Mouse (Mus musculus): ENCODE measurements around the gene Knl1.
A peak's percentile ranks its signal among the peaks of the same experiment; 100 is the strongest.

Gene Knl1

DNA sequence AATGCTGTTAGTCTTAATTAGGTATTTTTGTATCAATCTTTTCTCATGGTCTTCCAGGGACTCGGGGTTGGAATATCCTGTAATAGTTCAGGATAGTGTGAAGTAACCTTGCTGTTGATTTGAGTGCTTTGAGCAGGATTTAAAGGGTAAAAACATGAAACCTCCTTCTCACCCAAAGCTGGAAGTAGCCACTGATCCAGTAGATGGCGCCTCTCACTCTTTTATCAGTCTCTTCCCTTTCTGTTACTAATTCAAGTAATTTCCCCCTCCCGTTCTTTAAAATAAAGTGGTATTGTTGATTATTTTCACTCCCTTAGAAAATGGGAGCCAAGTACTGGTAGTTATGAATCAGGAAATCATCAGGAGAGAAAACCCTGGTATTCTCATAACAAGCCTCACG, 6.0 kb upstream of the Knl1 start:
- no peak for DNase-seq

DNA sequence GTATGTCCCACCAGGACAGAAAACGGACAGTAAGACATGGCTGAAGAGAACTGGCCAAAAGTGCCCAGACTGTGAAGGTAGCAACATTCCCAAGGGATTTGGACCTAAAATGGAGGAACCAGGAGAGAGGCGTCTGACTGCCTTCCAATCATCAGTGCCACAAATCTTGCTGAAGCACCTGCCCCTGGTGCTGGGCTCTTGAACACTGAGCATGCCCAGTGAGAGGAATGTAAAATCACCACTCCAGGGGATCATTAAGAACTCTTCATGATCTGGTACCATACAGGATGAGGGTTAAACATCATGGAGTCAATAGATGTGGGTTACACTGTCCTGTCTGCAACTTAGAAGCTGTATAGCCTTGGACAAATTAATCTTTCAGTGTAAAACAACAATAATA, 1.8 kb upstream of the Knl1 start:
- DNase-seq: no peak

DNA sequence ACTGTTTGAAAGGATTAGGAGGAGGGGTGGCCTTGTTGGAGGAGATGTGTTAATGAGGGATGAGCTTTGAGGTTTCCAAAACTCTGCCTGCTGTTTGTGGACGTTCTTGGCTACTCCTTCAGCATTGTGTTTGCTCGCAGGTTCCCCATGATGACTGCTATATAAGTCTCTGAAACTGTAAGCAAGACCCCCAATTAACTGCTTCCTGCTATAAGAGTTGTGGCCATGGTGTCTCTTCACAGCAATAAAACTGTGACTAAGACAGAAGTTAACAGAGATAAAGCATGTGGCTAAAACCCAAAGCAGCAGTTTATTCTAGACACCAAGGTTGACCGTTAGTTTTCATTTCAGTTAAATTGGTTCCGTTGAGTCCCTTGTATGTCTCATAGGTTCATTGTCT, 930 bp downstream of the Knl1 start:
- no peak for DNase-seq

DNA sequence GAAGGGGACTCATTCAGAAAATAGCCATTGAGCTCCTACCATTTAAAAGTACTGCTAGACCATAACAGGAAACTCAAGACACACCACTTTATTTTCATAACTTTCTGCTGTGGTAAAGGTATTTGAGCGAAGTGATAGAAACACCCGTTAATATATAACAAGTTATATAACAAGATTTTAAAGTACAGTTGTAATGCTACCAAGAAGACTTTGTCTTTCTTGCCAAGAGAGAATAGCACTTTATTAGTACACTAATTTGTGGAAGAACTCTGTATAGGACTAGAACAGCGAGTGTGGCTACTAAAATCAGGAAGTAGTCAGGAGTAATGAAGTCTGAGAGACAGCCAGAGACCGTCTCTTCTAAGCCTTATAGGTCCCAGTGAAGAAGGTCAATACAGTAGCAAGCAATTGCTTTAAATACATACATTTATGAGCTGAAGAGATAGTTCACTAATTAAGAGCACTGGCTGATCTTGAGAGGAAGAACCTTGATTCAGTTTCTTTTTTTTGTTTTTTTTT, 3.3 kb downstream of the Knl1 start:
- DNase-seq: no peak

DNA sequence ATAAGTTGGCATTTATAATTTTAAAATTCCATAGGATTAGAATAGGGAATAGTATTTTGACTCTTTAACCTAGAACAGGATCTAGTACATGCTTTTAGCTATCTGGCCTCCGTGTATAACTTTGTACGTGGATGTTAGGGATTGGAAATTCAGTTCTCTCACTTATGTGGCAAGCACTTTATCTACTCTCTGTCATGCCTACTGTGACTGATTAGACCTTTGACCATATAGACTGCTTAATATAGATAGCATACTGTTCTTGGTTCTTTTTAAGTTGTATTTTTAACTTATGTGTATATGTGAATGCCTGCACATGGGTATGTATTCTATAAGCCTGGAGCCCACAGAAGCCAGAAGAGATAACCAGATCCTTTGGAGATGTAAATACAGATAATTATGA, 13.2 kb downstream of the Knl1 start:
- no peak for DNase-seq

DNA sequence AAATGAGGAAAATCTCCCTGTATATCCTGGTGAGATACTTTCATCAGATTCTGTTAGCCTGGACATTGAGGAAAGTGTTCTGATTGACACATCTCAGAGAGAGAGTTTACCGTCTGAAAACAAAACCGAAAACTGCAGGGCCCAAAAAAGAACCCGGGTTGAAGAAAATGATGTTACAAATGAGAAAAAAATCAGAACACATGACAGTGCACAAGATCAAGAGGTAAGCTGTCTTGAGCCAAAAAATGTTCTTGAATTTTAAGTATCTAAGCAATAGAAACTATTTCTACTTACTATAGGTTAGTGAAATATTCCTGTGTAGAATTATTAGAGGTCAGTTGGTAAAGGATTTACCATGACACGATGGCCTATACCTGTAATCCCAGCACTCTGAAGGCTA, 25.5 kb downstream of the Knl1 start:
- no peak for DNase-seq

DNA sequence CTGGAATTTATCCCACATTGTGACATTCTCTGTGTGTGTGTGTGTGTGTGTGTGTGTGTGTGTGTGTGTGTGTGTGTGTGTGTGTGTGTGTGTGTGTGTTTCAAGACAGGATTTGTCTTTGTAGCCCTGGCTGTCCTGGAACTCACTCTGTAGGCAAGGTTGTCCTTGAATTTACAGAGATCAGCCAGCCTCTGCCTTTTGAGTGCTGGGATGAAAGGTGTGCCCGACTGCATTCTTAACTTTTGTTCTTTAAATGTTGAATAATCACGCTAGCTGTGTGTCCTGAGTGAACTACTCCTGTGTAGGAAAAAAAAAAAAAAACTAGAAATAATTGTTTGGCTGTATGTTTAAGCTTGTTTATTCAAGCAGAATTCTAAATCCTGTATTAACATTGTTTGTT, 39.2 kb downstream of the Knl1 start:
- DNase-seq: no peak

DNA sequence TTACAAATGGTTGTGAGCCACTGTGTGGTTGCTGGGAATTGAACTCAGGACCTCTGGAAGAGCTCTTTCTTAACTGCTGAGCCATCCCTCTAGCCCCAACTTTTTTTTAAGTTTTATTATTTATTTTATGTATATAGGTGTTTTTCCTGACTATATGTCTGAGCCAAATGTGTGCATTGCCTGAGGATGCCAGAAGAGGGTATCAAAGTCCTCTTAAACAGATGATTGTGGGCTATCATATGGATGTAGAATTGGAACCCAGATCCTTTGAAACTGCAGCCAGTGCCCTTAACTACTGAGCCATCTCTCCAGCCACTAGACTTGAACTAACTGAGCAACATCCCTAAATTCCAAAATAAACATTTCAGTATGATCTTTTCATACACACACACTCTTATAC, 54.6 kb downstream of the Knl1 start:
- no peak for DNase-seq

DNA sequence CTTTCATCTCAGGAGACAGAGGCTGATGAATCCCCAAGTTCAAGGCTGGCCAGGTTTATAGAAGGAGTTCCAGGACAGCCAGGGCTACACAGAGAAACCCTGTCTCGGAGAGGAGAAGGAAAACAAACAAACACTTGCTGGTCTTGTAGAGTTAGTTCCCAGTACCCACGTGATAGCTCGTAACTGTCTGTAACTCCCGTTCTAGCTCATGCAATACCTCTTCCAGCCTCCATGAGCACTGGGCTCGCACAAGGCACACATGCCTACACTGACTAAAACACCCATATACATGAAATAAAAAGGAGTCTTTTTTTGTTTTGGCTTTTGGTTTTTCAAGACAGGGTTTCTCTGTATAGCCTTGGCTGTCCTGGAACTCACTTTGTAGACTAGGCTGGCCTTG, 59.7 kb downstream of the Knl1 start:
- no peak for DNase-seq

DNA sequence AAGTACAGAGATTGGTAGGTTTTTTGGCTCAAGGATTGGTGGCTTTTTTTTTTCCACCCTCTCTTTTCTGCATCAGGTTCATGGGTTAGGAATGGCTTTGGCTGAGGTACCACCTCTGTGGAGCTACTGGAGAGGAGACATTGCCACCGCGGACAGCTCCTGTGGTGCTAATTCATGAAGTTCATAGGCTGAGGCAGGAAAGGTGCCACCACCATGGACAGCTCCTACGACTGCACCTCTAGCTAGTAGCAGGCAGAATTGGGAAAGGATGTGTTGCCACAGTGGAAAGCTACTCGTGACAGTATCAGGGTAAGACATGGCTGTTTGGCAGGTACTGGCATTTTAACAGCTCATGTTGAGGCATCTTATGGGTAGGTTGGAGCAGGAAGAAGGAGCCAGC, 61.6 kb downstream of the Knl1 start:
- DNase-seq: peak; percentile 19

DNA sequence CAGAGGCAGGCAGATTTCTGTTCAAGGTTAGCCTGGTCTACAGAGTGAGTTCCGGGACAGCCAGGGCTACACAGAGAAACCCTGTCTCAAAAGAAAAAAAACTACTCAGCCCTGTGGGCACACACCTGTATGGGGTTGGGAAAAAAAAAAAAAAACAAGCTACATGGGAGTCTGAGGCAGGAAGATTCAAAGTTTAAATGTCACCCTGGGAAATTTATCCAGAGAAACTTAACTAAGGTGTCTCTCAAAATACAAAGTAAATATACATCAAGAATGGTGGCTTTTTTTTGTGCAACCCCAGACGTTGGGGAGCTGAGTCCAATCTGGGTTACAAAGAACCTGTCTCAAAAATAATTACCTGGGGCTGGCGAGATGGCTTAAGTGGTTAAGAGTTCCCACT, 64.1 kb downstream of the Knl1 start:
- no peak for DNase-seq

DNA sequence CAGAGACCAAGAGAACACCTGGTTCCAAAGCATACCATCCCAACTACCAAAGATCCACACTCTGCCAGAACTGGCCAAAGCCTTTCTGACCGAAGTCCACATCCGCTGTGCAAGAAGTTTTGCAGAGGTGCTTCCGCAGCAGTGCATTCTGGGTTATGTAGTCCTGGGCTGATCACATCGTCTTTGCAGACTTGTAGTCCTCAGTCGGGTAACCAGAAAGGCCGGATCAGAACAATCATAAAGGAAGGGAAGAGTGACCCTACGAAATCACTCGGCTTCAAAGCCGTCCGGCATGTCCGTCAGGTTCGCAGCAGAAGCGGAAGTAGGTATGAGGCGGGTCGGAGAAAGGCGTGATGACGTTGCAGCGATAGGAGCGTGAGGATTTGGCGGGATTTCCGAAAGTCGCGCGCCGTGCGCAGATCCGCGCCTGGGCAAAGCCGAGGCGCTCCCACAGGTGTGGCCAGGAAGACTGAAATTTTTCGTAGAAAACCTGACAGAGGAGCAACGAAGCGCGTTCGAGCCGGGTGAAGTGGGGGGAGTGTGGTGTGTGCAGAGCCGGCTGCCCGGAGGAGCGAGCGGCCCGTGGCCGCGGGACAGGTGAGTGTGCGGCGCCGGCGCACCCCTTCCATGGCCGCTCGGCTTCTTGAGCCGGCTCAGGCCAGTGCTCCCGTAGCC, 65.7 kb downstream of the Knl1 start, which contains the start of gene Rad51:
TSS of gene Rad51 (plus strand) at position 356 of the 675 bp plus-strand sequence.
- peak; percentile 92 for DNase-seq

DNA sequence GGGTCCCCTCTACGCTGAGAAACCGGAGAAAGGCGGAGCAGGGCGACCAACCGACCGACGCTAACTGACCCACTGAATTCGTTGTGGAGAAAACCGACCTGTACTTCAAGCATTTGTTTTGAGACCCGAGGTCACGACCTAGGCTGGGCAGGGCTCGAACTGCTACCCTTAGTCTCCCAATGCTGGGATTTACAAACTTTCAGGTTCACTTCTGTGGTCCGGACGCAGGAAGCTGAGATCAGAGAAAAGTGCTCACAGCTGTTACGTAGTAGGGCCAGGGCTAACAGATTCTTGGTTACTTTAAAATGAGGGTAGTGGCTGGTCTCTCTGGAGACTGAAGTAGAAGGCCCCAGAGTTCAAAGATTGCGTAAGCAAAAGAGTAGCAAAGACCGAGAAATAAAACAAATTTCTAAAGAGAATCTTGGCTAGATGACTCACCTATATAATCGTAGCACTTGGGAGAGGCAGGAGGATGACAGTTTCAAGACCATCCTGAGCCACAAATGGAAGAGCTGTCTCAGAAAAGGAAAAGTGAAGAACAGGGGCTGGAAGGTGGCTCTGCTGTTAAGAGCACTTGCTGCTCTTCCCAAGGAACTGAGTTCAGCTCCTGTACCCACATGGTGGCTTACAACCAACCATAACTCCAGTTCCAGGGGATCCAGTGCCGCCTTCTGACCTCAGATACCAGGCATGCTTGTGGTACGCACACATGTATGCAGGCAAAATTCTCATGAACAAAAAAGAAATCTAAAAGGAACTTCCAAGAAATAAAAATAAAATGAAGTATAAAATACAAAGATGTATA, 66.4 kb downstream of the Knl1 start:
- DNase-seq: no peak

DNA sequence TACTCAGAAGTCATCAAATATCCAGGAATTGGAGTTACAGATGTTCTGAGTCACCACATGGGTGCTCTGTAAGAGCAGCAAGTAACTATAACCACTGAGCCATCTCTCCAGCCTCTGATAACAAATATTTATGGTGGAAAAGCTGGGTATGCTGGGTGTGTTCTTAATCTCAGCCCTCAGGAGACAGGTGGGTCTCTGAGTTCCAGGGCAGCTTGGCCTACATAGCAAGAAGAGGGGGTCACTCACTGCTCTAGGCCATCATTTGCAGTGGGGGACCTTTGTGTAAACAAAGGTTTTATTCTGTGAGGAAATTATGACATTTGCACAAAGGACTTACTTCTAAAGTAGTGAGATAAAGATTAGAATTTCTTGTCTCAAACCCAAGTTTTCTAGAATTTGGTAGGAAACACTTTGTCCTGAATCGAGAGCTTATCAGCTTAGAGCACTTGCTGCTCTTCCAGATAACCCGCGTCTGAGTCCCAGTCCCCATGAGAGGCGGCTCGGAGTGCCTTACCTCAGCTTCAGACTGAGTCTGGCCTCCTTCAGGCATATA, 89.5 kb downstream of the Knl1 start:
- DNase-seq: no peak

DNA sequence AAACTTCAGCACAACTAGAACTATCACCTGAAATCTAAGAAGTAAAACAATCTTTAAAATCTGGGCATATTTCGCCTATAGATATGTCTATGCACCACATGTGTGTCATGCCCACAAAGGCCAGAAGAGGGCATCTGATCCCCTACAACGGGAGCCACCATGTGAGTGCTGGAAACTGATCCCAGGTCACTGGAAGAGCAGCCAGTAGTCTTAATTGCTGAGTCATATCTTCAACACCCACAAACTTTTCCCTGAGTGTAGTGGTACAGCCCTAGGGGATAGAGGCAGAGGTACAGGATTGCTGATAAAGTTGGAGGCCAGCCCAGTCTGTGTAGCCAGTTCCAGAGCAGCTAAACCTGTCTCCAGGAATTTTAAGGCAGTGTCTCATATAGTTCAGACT, 98.3 kb downstream of the Knl1 start:
- no peak for DNase-seq

DNA sequence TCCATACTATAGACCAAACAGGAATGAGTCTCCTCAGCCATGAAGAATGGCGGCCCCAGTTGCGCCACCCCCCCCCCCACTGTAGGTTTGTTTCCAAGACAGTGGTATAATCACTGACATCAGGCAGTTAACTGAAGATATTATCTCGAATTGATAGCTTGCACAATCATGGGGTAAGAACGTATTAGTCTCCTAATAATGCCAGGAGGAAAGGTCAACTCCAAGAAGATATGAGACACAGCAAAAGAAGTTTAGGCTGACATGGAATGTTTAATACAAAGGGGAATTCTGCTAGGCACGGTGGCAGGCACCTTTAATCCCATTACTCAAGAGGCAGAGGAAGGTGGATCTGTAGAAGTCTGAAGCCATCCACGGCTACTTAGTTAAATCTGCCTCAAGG, 99.5 kb downstream of the Knl1 start:
- no peak for DNase-seq

DNA sequence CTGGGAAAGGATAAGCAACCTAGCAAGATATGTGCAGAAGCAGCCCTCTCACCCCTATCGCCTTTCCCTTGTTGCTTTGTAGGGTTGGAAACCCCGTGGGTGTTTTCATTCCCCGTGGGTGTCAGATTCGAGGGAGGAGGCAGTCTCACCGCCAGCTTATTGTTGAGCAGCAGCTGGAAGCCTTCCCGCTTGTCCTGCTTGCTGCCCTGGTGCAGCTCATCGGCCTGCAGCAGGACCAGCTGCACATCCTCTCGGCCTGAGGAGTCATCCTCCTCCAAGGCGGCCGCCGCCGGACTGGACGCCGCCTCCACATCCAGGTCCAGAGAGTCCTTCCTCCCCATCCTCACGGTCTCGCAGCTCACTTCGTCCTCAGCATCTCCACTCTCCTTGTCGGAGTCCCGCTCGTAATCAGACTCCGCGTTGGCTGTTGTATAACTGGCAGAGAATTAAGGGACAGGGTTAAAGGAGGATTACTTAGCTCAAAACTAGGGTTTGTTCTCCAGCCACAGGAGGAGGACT, 100.3 kb downstream of the Knl1 start:
- DNase-seq: no peak

DNA sequence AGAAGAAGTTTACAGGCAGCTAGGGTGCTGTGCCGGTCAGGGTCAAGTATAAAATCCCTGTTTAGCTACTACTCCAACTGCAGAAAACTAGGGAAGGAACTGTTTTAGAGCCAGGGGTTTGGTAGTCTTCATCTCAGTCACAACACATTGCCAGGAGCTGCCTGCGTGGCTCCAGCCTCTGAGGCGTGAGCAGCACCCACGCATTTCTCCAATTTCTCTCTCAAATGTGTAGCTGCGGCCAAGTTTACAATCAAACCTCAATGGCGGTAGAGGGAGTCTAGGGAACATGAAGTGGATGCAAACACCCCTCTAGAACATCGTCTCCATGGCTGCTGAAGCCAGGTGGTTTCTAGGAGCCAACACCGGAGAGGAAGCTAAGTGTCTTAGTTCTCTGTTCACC, 100.9 kb downstream of the Knl1 start:
- no peak for DNase-seq

DNA sequence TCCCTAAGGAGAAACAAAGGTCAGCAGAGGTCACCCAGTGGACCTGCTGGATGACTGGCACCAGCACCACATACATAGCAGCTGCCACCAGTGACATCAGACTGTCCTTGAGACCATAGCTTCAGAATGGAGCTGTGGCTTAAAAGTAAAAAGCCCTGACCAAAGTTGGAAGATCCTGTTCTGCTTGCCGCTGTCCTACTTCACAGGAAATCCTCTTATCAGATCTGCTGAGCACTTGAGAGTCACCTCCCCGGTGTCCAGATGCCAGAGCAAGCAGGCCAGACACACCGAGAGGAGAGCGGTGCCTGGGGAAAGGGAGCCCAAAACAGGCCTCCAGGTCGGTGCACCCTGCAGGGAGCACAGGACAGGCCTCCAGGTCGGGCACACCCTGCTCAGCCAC, 105.3 kb downstream of the Knl1 start:
- DNase-seq: no peak

DNA sequence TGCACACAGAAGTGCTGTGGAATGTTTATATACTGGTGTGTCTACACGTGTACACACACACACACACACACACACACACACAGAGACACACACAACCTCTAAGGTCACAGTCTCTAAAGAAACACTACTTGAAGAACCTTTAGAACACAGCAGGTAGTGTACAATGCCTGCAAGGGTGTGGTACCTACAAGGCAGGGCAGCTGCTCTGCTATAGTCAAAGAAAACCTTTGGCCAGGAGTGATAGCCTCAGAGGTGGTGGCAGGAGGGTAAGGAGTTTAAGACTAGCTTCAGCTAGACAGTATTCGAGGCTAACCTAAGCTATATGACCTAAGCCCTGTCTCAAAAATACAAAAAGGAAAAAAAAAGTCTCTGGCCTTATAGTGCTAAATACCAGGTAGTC, 107.8 kb downstream of the Knl1 start:
- DNase-seq: no peak

All from kidney, adult 11 months (tissue).